Mouse (Mus musculus): ENCODE data around the gene Ppp1r14d.
A peak's percentile ranks its signal among the peaks of the same experiment; 100 is the strongest.

Ppp1r14d gene

GRCm38 (mm10) chr2:119236682-119237209, 7.0 kb upstream of the Ppp1r14d start:
- no peak for DNase-seq (ENCODE audit: low spot score)

- DNase-seq (ENCODE audit: low spot score), result no peak
Measured at GRCm38 (mm10) chr2:119209176-119209507, 20.6 kb downstream of the Ppp1r14d start.

GRCm38 (mm10) chr2:119208344-119209175, 21.1 kb downstream of the Ppp1r14d start, which contains the start of the genes Zfyve19 and Dnajc17:
Zfyve19 (plus strand) TSS chr2:119208617.
Dnajc17 (minus strand) TSS chr2:119208795.
- DNase-seq (ENCODE audit: low spot score), result peak; percentile 98

- no peak for DNase-seq (ENCODE audit: low spot score)
Measured at GRCm38 (mm10) chr2:119207961-119208343, 21.8 kb downstream of the Ppp1r14d start.

- no peak for DNase-seq (ENCODE audit: low spot score)
Measured at GRCm38 (mm10) chr2:119203871-119204460, 25.7 kb downstream of the Ppp1r14d start.

GRCm38 (mm10) chr2:119202914-119203453, 26.7 kb downstream of the Ppp1r14d start:
- DNase-seq (ENCODE audit: low spot score), result no peak

- no peak for DNase-seq (ENCODE audit: low spot score)
Measured at GRCm38 (mm10) chr2:119198934-119199333, 30.8 kb downstream of the Ppp1r14d start.

- no peak for DNase-seq (ENCODE audit: low spot score)
Measured at GRCm38 (mm10) chr2:119198049-119198448, 31.7 kb downstream of the Ppp1r14d start.

- DNase-seq (ENCODE audit: low spot score), result no peak
Measured at GRCm38 (mm10) chr2:119197493-119197892, 32.2 kb downstream of the Ppp1r14d start.

GRCm38 (mm10) chr2:119196316-119197108, 33.2 kb downstream of the Ppp1r14d start:
- DNase-seq (ENCODE audit: low spot score), result no peak

GRCm38 (mm10) chr2:119194140-119194539, 35.6 kb downstream of the Ppp1r14d start:
- no peak for DNase-seq (ENCODE audit: low spot score)

GRCm38 (mm10) chr2:119190969-119191368, 38.7 kb downstream of the Ppp1r14d start:
- no peak for DNase-seq (ENCODE audit: low spot score)

GRCm38 (mm10) chr2:119189029-119189710, 40.5 kb downstream of the Ppp1r14d start:
- peak; percentile 73 for DNase-seq (ENCODE audit: low spot score)

- no peak for DNase-seq (ENCODE audit: low spot score)
Measured at GRCm38 (mm10) chr2:119182914-119183313, 46.8 kb downstream of the Ppp1r14d start.

- no peak for DNase-seq (ENCODE audit: low spot score)
Measured at GRCm38 (mm10) chr2:119177384-119177939, 52.2 kb downstream of the Ppp1r14d start.

GRCm38 (mm10) chr2:119176761-119177160, 52.9 kb downstream of the Ppp1r14d start:
- DNase-seq (ENCODE audit: low spot score), result no peak

GRCm38 (mm10) chr2:119175614-119176013, 54.1 kb downstream of the Ppp1r14d start:
- DNase-seq (ENCODE audit: low spot score), result no peak

- no peak for DNase-seq (ENCODE audit: low spot score)
Measured at GRCm38 (mm10) chr2:119174866-119175265, 54.8 kb downstream of the Ppp1r14d start.

- no peak for DNase-seq (ENCODE audit: low spot score)
Measured at GRCm38 (mm10) chr2:119173991-119174651, 55.6 kb downstream of the Ppp1r14d start, which contains the start of gene Gm14137. Gm14137 (plus strand) TSS chr2:119174509.

GRCm38 (mm10) chr2:119172862-119173576, 56.7 kb downstream of the Ppp1r14d start:
- peak; percentile 60 for DNase-seq (ENCODE audit: low spot score)
